Mouse (Mus musculus): Measurements from ENCODE around the gene Ubxn7. TPM values are rescaled to one million over a fixed set of nuclear protein-coding genes. Genes with fewer than 3 reads are reported as not detected.

Gene Ubxn7
- total RNA-seq, 2 experiments from 2014 or later = 38.0 to 54.8 TPM

DNA sequence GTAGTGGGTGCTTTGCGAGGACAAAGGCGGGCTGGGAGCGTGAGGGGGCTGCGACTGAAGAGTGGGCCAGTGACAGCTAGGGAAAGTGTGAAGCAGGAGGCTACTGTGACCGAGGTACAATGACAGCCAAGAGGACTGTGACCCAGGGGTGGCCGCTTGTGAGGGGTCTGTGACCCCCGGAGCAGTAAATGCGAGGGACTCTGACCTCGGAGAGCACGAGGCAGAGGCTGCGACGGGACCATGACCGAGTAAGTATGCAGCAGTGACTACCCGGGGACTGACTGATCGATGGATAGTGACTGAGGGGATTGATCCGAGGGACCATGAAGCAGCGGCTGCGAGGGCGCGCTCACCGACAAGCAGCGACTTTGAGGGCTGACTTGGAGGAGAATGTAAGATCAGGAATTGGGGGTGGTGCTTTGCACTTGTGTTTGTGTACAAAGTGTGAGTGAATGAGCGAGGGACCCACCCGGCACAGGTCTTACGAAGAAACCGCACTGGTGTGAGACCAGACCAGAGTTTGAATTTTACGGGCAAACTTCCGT, 99.1 kb downstream of the Ubxn7 start:
- DNase-seq (ENCODE audit: low spot score in 2 of 2) = peak in 1 of 2 experiments; percentile 33

GRCm38 (mm10) chr16:32431926-32432325, 99.9 kb downstream of the Ubxn7 start:
- no peak for DNase-seq (ENCODE audit: low spot score in 2 of 2)

DNA sequence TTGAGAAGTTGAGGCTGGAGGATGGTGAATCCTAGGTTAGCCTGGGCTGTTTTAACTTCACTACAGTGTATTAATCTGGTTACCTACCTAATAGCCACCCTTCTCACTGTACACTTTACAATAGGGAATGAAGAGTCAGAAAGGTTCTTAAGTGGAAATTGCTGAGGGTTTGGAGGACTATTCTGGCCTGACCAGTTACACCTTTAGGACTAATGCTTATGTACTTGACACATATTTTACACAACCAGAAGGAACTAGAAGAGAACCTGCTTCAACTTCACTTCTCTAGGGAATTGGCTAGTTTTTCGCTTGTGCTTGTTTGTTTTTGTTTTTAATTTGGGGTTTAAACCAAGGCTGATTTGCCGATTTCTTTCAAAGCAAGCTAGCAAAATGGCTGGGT, 101.1 kb downstream of the Ubxn7 start:
- DNase-seq (ENCODE audit: low spot score in 2 of 2) = no peak

DNA sequence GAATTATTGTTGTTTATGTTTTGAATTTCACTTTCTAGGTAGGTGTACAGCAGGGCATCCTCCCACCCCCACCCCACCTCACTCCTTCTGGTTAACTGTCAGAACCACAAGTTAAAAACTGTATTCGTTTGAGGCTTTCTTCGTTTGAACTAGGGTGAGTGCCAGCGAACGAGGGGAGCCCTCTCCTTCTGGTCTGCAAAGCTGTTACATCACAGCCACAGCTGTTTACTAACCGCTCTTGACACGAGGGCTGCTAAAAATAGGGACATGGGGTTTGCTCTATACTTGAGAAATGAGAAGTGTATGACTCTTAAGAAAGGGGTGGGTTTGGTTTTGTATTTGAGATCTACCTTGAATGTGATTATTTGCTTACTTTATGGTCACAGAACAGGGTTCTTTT, 102.0 kb downstream of the Ubxn7 start:
- DNase-seq (ENCODE audit: low spot score in 2 of 2) = no peak

- DNase-seq (ENCODE audit: low spot score in 2 of 2) = no peak
Observed at GRCm38 (mm10) chr16:32434691-32435090, 102.6 kb downstream of the Ubxn7 start.

DNA sequence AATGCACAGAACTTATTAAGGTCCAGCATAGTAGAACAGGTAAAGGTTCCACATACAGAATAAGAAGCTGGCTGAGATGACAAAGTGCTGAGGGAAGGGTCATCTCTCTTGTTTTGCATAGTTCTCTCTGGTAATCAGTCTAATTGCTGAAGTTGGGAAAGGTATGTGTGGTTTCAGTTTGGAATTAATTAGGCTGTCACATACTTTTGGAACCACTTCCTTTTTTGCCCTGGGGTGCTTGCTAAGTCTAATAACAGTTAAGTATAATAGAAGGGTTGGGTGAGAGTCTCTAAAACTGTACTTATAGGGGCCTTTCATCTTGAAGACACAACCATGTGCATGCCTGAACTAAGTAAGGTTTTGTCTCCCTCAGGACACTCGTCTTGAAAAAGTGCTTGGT, 104.6 kb downstream of the Ubxn7 start:
- no peak for DNase-seq (ENCODE audit: low spot score in 2 of 2)

GRCm38 (mm10) chr16:32437266-32437665, 105.2 kb downstream of the Ubxn7 start:
- DNase-seq (ENCODE audit: low spot score in 2 of 2) = no peak

GRCm38 (mm10) chr16:32441432-32441831, 109.4 kb downstream of the Ubxn7 start:
- no peak for DNase-seq (ENCODE audit: low spot score in 2 of 2)

Other genes starting within 250 kb of the Ubxn7 start
- gene Pigx, start 232.5 kb upstream of the Ubxn7 start, total RNA-seq (2021) = 10 to 100 TPM; 29.2 to 30.3 TPM
- 1 to 10 TPM; 8.4 to 9.2 TPM for gene Cep19, start 232.5 kb upstream of the Ubxn7 start, total RNA-seq (2021)
- 1 to 10 TPM; 4.6 to 7.4 TPM for gene Nrros, start 166.7 kb upstream of the Ubxn7 start, total RNA-seq (2021)
- not detected for gene Bex6, start 152.4 kb upstream of the Ubxn7 start, total RNA-seq (2021)
- 10 to 100 TPM; 13.6 to 16.2 TPM for gene Fbxo45, start 85.1 kb upstream of the Ubxn7 start, total RNA-seq (2021)
- 10 to 100 TPM; 12.5 to 14.1 TPM for gene Wdr53, start 85.0 kb upstream of the Ubxn7 start, total RNA-seq (2021)
- gene Smco1, start 60.8 kb upstream of the Ubxn7 start, total RNA-seq (2021) = under 1 TPM in 1 of 2 experiments, not detected in 1; 0.22 TPM
- 10 to 100 TPM; 18.9 to 26.9 TPM for gene Rnf168, start 54.8 kb upstream of the Ubxn7 start, total RNA-seq (2021)
- gene Tm4sf19, start 68.2 kb downstream of the Ubxn7 start, total RNA-seq (2021) = 1 to 10 TPM in 1 of 2 experiments, under 1 TPM in 1; 0.33 to 1.3 TPM
- gene Tctex1d2, start 87.4 kb downstream of the Ubxn7 start, total RNA-seq (2021) = 1 to 10 TPM; 5.0 to 5.6 TPM
- 10 to 100 TPM; 74.2 to 88.0 TPM for gene Pcyt1a, start 98.7 kb downstream of the Ubxn7 start, total RNA-seq (2021)
- not detected for gene Slc51a, start 155.6 kb downstream of the Ubxn7 start, total RNA-seq (2021)
- gene Zdhhc19, start 164.0 kb downstream of the Ubxn7 start, total RNA-seq (2021) = not detected

Measured in adrenal gland, adult 18-20 months (tissue).